Mouse (Mus musculus) neural tube, embryonic 14.5 days (tissue): ENCODE results near the gene Cd52. TPM values are rescaled to one million over a fixed set of nuclear protein-coding genes. Genes with fewer than 3 reads are reported as not detected.
A peak's percentile ranks its signal among the peaks of the same experiment; 100 is the strongest.

Experiments
- ATAC-seq: fragments of 200-750 bp; cut with Nextera tagmentation; 2 replicates; pipeline ENCODE4 v1.8.0; 2017; ENCODE audit warnings: low read depth, mild to moderate bottlenecking, moderate TSS enrichment, moderate library complexity
- H3K27ac ChIP-seq: fragments of 300-500 bp; sonication (generic); 2 replicates; pipeline ENCODE4 v1.5.1; 2014; ENCODE audit warnings: low read depth, mild to moderate bottlenecking, control low read depth, low read length, moderate library complexity, mixed read lengths
- H3K27me3 ChIP-seq: fragments of 300-500 bp; sonication (generic); 2 replicates; pipeline ENCODE4 v1.6.1; 2014; ENCODE audit warnings: low read length; ENCODE audit not compliant: control insufficient read depth, insufficient read depth
- H3K36me3 ChIP-seq: fragments of 300-500 bp; sonication (generic); 2 replicates; pipeline ENCODE4 v1.6.1; 2014; ENCODE audit warnings: low read length, mixed read lengths; ENCODE audit not compliant: control insufficient read depth, insufficient read depth
- H3K4me1 ChIP-seq: fragments of 300-500 bp; sonication (generic); 2 replicates; pipeline ENCODE4 v1.6.1; 2014; ENCODE audit warnings: low read length; ENCODE audit not compliant: control insufficient read depth, insufficient read depth
- H3K4me2 ChIP-seq: fragments of 300-500 bp; sonication (generic); 2 replicates; pipeline ENCODE4 v1.6.1; 2014; ENCODE audit warnings: mild to moderate bottlenecking, low read depth, low read length, control low read depth
- H3K4me3 ChIP-seq: fragments of 300-500 bp; sonication (generic); 2 replicates; pipeline ENCODE4 v1.5.1; 2014; ENCODE audit warnings: low read depth, low read length, control low read depth, mixed read lengths
- H3K9ac ChIP-seq: fragments of 300-500 bp; sonication (generic); replicated peaks from 2 replicates; pipeline ENCODE4 v1.6.1; 2014; ENCODE audit warnings: low read depth, mild to moderate bottlenecking, control low read depth, low read length, mixed read lengths
- H3K9me3 ChIP-seq: fragments of 300-500 bp; sonication (generic); 2 replicates; pipeline ENCODE4 v1.6.1; 2016; ENCODE audit warnings: low read length; ENCODE audit not compliant: control insufficient read depth
- WGBS: fragments of 180-500 bp; shearing (Covaris S2); extraction: QIAGEN DNeasy Blood & Tissue Kit; methylation state at CpG from one replicate; pipeline ENCODE4 v1.1.7; 2014; 5-methylcytosine and 5-hydroxymethylcytosine counted together
- polyA plus RNA-seq: library from polyadenylated mRNA; unstranded; fragments of >200 nt; fragmentation: Nextera tagmentation; extraction: Ambion mirVana; gene quantifications from 2 replicates; pipeline ENCODE4 v1.2.1, GENCODE M21; 2014

Cd52 gene
- polyA plus RNA-seq, 1 experiment from 2014 or later, result 2.1 TPM

- H3K27ac ChIP-seq, result peak within 1 kb of the TSS; percentile 76
- H3K9me3 ChIP-seq, result no peaks in the 10 kb centered on the region
- H3K9ac ChIP-seq, result peak within 1 kb of the TSS; percentile 92
- H3K27me3 ChIP-seq, result no peaks in the 10 kb centered on the region
- H3K4me2 ChIP-seq, result peak within 1 kb of the TSS; percentile 78
- peaks cover 11% of the 10 kb centered on the region; the same call in 1 of the 2 replicates for H3K4me1 ChIP-seq
- H3K36me3 ChIP-seq, result no peaks in the 10 kb centered on the region
- peak within 1 kb of the TSS; percentile 84 for H3K4me3 ChIP-seq
- WGBS, result under 1% methylated on average over 46 of the region's 50 CpGs
- ATAC-seq, result peak; percentile 96
Observed at GRCm38 (mm10) chr4:134128221-134128982, 33.5 kb upstream of the Cd52 start, which contains the start of gene Sh3bgrl3. Gene Sh3bgrl3, minus strand, starts transcription at chr4:134128789.

GRCm38 (mm10) chr4:134127793-134128192 is 32.9 kb upstream of the Cd52 start:
- Histone ChIP-seq H3K27me3 (no peaks in the 10 kb centered on the region), H3K4me3 (peak overlapping the region; percentile 84), H3K36me3 (no peaks in the 10 kb centered on the region), H3K9ac (peak overlapping the region; percentile 92), H3K27ac (no peak overlapping the region), H3K4me1 (peaks cover 11% of the 10 kb centered on the region; the same call in 1 of the 2 replicates), H3K9me3 (no peaks in the 10 kb centered on the region), H3K4me2 (peak overlapping the region; percentile 78)
- WGBS, result 66% methylated on average over 8 of the region's 8 CpGs
- no peak for ATAC-seq

DNA sequence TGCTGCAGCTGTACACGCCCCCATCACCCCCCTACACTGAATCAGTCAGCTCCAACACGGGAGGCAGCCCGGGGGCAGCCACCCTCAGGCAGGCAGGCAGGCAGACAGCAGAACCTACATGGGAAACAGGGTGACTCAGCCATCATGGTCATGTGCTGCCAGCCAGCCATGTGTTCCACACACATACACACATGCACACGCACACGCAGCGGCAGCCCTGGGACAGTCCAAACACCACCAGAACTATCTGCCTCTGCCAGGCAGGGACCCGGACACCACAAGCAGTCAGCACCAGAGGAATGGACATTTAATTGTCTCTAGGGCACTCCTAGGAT is 32.2 kb upstream of the Cd52 start:
- H3K4me3 ChIP-seq, result no peak overlapping the region
- no peak overlapping the region for H3K4me2 ChIP-seq
- no peaks in the 10 kb centered on the region for H3K9me3 ChIP-seq
- 0 out of 2 replicates have a peak overlapping the region, but pooled peaks have one; percentile 25 for H3K9ac ChIP-seq
- 84% methylated on average over 7 of the region's 7 CpGs for WGBS
- peaks cover 11% of the 10 kb centered on the region; the same call in 1 of the 2 replicates for H3K4me1 ChIP-seq
- H3K27me3 ChIP-seq, result no peaks in the 10 kb centered on the region
- H3K27ac ChIP-seq, result no peak overlapping the region
- ATAC-seq, result no peak
- H3K36me3 ChIP-seq, result no peaks in the 10 kb centered on the region

DNA sequence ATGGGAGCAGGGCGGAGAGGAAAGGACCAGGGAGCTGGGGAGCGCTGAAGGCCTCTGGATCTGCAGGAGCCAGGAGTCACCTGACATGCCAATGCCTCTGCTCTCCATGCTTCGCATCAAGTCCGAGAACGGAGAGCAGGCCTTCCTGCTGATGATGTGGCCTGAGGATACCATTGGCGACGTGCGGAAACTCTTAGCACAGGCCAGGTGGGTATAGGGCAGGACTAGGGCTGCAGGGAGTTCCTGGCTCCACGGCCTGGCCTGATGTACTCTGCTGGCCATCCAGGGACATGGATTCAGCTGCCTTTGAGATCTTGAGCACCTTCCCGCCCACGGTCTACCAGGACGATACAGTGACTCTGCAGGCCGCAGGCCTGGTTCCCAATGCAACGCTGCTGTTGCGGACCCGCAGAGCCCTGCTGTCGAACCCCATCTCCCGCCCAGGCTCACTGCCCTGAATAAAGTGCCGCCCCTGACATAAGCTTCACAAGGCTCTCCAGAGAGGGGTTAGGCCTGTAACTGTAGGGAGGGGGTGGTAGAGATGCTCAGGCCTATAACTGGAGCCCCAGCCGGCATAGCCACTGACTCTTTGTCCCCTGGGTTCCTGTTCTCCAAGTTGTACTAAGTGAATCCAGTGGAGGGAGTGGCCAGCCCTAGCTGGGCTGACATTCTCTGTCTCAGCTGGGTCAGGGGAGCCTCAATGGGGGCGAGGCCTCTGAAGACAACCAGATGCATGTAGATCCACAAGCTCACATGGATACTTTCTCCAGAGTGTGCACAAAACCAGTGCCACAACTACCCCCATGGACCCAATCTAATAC is 31.6 kb upstream of the Cd52 start:
- Histone ChIP-seq H3K36me3 (no peaks in the 10 kb centered on the region), H3K9me3 (no peaks in the 10 kb centered on the region), H3K9ac (0 out of 2 replicates have a peak overlapping the region, but pooled peaks have one; percentile 25), H3K27me3 (no peaks in the 10 kb centered on the region), H3K4me1 (peaks cover 11% of the 10 kb centered on the region; the same call in 1 of the 2 replicates), H3K4me2 (no peak overlapping the region), H3K27ac (no peak overlapping the region), H3K4me3 (no peak overlapping the region)
- no peak for ATAC-seq
- 86% methylated on average over 21 of the region's 21 CpGs for WGBS

GRCm38 (mm10) chr4:134125383-134126060 is 30.6 kb upstream of the Cd52 start:
- WGBS, result 94% methylated on average over 15 of the region's 15 CpGs

DNA sequence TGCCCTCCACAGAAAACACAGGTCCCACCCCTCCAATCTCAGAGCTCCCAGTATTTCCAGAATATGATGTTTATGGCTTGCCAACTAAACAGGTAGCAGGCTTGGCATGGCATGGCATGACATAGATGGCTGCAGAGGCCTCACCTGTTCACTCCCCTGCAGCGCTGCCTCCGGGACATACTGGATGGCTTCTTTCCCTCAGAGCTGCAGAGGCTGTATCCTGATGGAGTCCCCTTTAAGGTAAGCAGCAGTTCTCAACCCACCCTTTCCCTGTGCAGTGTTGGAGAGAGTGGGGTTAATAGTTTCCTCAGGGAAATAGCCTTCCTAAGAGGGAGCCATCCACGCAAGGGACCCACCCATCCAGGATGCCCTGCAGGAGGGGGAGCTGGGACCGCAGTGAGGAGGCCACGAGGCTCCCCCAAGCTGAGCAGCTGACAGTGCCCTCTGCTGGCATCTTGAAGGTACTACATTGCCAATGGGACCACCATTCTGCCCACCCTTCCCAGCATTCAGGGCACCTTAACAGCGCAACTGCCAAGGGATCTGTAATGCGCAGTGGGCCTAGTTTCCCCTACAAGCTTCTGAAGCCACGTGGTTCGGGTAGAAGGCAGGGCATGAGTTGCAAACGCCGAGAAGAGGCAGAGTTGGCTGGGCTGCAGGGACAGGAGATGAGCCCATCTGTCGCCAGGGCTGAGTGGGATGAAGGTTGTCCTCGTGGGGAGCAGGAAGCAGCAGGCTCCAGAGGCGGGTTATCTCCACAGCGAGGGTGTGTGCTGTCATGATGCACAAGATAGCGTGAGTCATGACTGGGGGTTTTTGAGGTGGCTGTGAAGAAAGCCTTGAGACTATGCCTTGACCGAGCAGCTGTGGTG is 29.0 kb upstream of the Cd52 start:
- Histone ChIP-seq H3K27me3 (no peaks in the 10 kb centered on the region), H3K36me3 (no peaks in the 10 kb centered on the region), H3K4me3 (no peak overlapping the region), H3K27ac (no peak overlapping the region), H3K9me3 (no peaks in the 10 kb centered on the region), H3K4me1 (peaks cover 11% of the 10 kb centered on the region; the same call in 1 of the 2 replicates), H3K9ac (no peak overlapping the region), H3K4me2 (no peak overlapping the region)
- ATAC-seq, result no peak
- whole genome bisulfite sequencing, result 28% methylated on average over 17 of the region's 17 CpGs

More at GRCm38 (mm10) chr4:134125383-134126060, 30.6 kb upstream of the Cd52 start:
- Histone ChIP-seq H3K9ac (no peak overlapping the region), H3K27ac (no peak overlapping the region), H3K9me3 (no peaks in the 10 kb centered on the region), H3K4me3 (no peak overlapping the region), H3K27me3 (no peaks in the 10 kb centered on the region), H3K4me1 (peaks cover 11% of the 10 kb centered on the region; the same call in 1 of the 2 replicates), H3K36me3 (no peaks in the 10 kb centered on the region), H3K4me2 (no peak overlapping the region)
- ATAC-seq, result no peak

- H3K4me3 ChIP-seq, result no peak overlapping the region
- no peaks in the 10 kb centered on the region for H3K36me3 ChIP-seq
- no peak overlapping the region for H3K4me2 ChIP-seq
- H3K9ac ChIP-seq, result no peak overlapping the region
- no peaks in the 10 kb centered on the region for H3K9me3 ChIP-seq
- no peaks in the 10 kb centered on the region for H3K27me3 ChIP-seq
- H3K27ac ChIP-seq, result no peak overlapping the region
- no peak for ATAC-seq
- 93% methylated on average over 6 of the region's 6 CpGs for WGBS
- peaks cover 10% of the 10 kb centered on the region; the same call in 1 of the 2 replicates for H3K4me1 ChIP-seq
Observed at GRCm38 (mm10) chr4:134123147-134123546, 28.3 kb upstream of the Cd52 start.

- Histone ChIP-seq H3K36me3 (no peaks in the 10 kb centered on the region), H3K9ac (no peak overlapping the region), H3K27ac (no peak overlapping the region), H3K27me3 (no peaks in the 10 kb centered on the region), H3K4me1 (peaks cover 2% of the 10 kb centered on the region; the same call in 1 of the 2 replicates), H3K9me3 (no peaks in the 10 kb centered on the region), H3K4me2 (no peak overlapping the region), H3K4me3 (no peak overlapping the region)
- 45% methylated on average over 3 of the region's 3 CpGs for WGBS
- no peak for ATAC-seq
Observed at GRCm38 (mm10) chr4:134122281-134122680, 27.4 kb upstream of the Cd52 start.
